ENCODE assay signal across 15 mouse cellular contexts in genomic region chr8:10173033-10173747, GRCm38 (mm10). TPM values are rescaled to one million over a fixed set of nuclear protein-coding genes. Genes with fewer than 3 reads are reported as not detected.
DNase-seq lines count a peak whose midpoint lies in the region; ATAC-seq and TF ChIP-seq lines count a peak whose summit lies in the region.
"Had no signal": no experiment of that assay in that cellular context is flagged by ENCODE, and none has a peak within 500 bp of the region (broad histone marks: within the 10 kb centered on the region; RNA-seq: fewer than 3 reads in every experiment).

No protein-coding gene starts in this region.

- peak; percentile 86 for ATAC-seq in hindbrain, embryonic 12.5 days (ENCODE audit: low FRiP score)
- no peak for ATAC-seq in midbrain, postnatal 0 days (ENCODE audit: low FRiP score)
- ATAC-seq in megakaryocyte, adult 5-6 weeks (ENCODE audit: poor library complexity, severe bottlenecking): no peak
- ATAC-seq: lung, postnatal 0 days had no signal

- peak overlapping the region; percentile 50; the same call in 1 of the 2 replicates for H3K27ac ChIP-seq in hindbrain, embryonic 12.5 days
- no peak overlapping the region for H3K27ac ChIP-seq in midbrain, postnatal 0 days (ENCODE audit: low read depth, low read length)
- H3K27ac ChIP-seq: embryonic facial prominence, embryonic 13.5 days; kidney, postnatal 0 days had no signal

- TF ChIP-seq POLR2A in brain, embryonic 14.5 days (IDR thresholded peaks at IDR 0.05; ENCODE audit: borderline replicate concordance, extremely low read depth, insufficient read depth, insufficient read length, poor library complexity, severe bottlenecking): no peak

- no peak for TF ChIP-seq CTCF in brain, embryonic 14.5 days (IDR thresholded peaks at IDR 0.05; ENCODE audit: borderline replicate concordance, extremely low read depth, insufficient read depth, insufficient read length)
- no peak for TF ChIP-seq CTCF in midbrain, postnatal 0 days (IDR thresholded peaks at IDR 0.05)

- no peak overlapping the region for H3K9ac ChIP-seq in hindbrain, embryonic 12.5 days
- no peak overlapping the region for H3K9ac ChIP-seq in midbrain, postnatal 0 days (replicated peaks; ENCODE audit: low read length, poor library complexity, severe bottlenecking)
- H3K9ac ChIP-seq: embryonic facial prominence, embryonic 13.5 days had no signal

- H3K4me3 ChIP-seq in hindbrain, embryonic 12.5 days: no peak overlapping the region
- H3K4me3 ChIP-seq in midbrain, postnatal 0 days (ENCODE audit: low read depth, low read length): no peak overlapping the region
- H3K4me3 ChIP-seq: embryonic facial prominence, embryonic 13.5 days had no signal

- DNase-seq in brain, embryonic 14.5 days (ENCODE audit: low read depth): peak; percentile 67
- peak; percentile 46 for DNase-seq in embryo, embryonic 11 days
- DNase-seq in midbrain, postnatal 0 days (ENCODE audit: low spot score): peak; percentile 64
- no peak for DNase-seq in kidney, adult 11 months
- DNase-seq in left cerebral cortex, adult 18-20 months (ENCODE audit: low spot score in 2 of 2): no peak
- DNase-seq: adrenal gland, postnatal 25 days; cerebellum, adult 18-20 months; heart, adult 18-20 months; heart, postnatal 4 days; liver had no signal

- H3K4me1 ChIP-seq in hindbrain, embryonic 12.5 days: peaks cover 48% of the 10 kb centered on the region
- H3K4me1 ChIP-seq in midbrain, postnatal 0 days (ENCODE audit: insufficient read depth, low read length): 0 out of 2 replicates have a peak, but pooled peaks cover 4% of the 10 kb centered on the region

- WGBS in hindbrain, embryonic 12.5 days: 27% methylated on average over 9 of the region's 9 CpGs
- 29% methylated on average over 9 of the region's 9 CpGs for WGBS in midbrain, postnatal 0 days

- H3K36me3 ChIP-seq in hindbrain, embryonic 12.5 days: no peaks in the 10 kb centered on the region
- H3K36me3 ChIP-seq in midbrain, postnatal 0 days (ENCODE audit: insufficient read depth, low read length): no peaks in the 10 kb centered on the region
- H3K36me3 ChIP-seq: embryonic facial prominence, embryonic 13.5 days had no signal

- no peak overlapping the region for H3K4me2 ChIP-seq in hindbrain, embryonic 12.5 days (replicated peaks)
- no peak overlapping the region for H3K4me2 ChIP-seq in midbrain, postnatal 0 days (ENCODE audit: low read depth, low read length, poor library complexity, severe bottlenecking)
- H3K4me2 ChIP-seq: embryonic facial prominence, embryonic 13.5 days had no signal

- no peaks in the 10 kb centered on the region for H3K27me3 ChIP-seq in hindbrain, embryonic 12.5 days
- no peaks in the 10 kb centered on the region for H3K27me3 ChIP-seq in midbrain, postnatal 0 days (ENCODE audit: insufficient read depth, low read length)

- no peaks in the 10 kb centered on the region for H3K9me3 ChIP-seq in hindbrain, embryonic 12.5 days (replicated peaks)
- H3K9me3 ChIP-seq in midbrain, postnatal 0 days (ENCODE audit: low read length): no peaks in the 10 kb centered on the region
- H3K9me3 ChIP-seq: embryonic facial prominence, embryonic 13.5 days had no signal

RNA-seq across cellular contexts. Expression of gene Myo16, which starts 19.5 kb away (rescaled TPM):
- polyA plus RNA-seq in brain, embryonic 14.5 days (2012; rRNA removed): 8.5 and 18.8 TPM in 2 replicates
- 3.7 and 4.3 TPM in 2 replicates for polyA plus RNA-seq in hindbrain, embryonic 12.5 days (2016; fragmentation: Nextera tagmentation; extraction: Ambion mirVana)
- total RNA-seq in midbrain, postnatal 0 days (2014; rRNA removed): 59.9 and 62.6 TPM in 2 replicates
- polyA plus RNA-seq in midbrain, postnatal 0 days (2015; fragmentation: Nextera tagmentation; extraction: Ambion mirVana): 5.8 and 7.7 TPM in 2 replicates
- not detected in 2 replicates for total RNA-seq in megakaryocyte, adult 5-6 weeks (2015)
- total RNA-seq in megakaryocyte, adult 5-6 weeks (2017): not detected in 2 replicates
- 10 to 100 TPM; 29.1 to 32.4 TPM for total RNA-seq in left cerebral cortex, adult 18-20 months (2021)
- total RNA-seq: adrenal gland, postnatal 25 days had no signal

Comparison
In these comparisons a context has a peak if more than half of its experiments do, and no peak if none do; other contexts are left out.
1. DNase-seq: peak in brain, embryonic 14.5 days (single experiment), embryo, embryonic 11 days (single experiment) and midbrain, postnatal 0 days (single experiment); none in kidney, adult 11 months (single experiment) and left cerebral cortex, adult 18-20 months (0 of 2).
2. RNA of gene Myo16, which starts 19.5 kb away (total RNA-seq): 59.9 to 62.6 TPM in midbrain, postnatal 0 days and 29.1 to 32.4 TPM in left cerebral cortex, adult 18-20 months; not detected in megakaryocyte, adult 5-6 weeks; every median in the first group is over 10 times any median in the second.